Mouse (Mus musculus): Measurements from ENCODE around the gene Plekhg3. TPM values are rescaled to one million over a fixed set of nuclear protein-coding genes. Genes with fewer than 3 reads are reported as not detected.

The Plekhg3 gene
- total RNA-seq, 1 experiment from 2014 or later = 55.2 TPM

DNA sequence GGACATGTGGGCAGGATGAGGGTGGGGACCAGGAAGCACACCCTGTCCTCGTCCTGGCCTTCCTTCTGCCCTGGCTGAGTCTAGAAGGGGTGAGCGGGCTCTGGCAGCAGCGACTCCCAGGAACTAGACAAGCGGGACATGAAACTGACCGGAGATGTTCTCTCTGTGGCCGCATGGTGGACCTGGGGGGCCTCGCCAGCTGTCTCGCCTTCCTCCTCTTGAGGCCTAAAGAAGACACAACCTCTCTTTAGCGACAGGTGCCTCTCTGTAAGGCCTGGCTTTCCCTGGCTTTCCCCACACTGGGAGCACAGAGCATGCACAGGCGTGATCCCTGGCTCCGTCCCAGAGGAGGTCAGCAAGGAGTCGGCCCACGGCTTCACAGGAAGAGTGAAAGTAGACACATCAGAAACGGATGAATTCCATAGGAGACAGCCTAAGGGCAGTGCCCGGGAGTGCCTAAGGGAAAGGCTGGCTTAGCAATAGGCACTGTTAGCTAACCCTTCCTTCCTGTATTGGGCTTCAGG is 66.9 kb downstream of the Plekhg3 start:
- ATAC-seq (replicated peaks; ENCODE audit: insufficient number of reproducible peaks, low FRiP score, low TSS enrichment, poor library complexity, severe bottlenecking) = no peak

DNA sequence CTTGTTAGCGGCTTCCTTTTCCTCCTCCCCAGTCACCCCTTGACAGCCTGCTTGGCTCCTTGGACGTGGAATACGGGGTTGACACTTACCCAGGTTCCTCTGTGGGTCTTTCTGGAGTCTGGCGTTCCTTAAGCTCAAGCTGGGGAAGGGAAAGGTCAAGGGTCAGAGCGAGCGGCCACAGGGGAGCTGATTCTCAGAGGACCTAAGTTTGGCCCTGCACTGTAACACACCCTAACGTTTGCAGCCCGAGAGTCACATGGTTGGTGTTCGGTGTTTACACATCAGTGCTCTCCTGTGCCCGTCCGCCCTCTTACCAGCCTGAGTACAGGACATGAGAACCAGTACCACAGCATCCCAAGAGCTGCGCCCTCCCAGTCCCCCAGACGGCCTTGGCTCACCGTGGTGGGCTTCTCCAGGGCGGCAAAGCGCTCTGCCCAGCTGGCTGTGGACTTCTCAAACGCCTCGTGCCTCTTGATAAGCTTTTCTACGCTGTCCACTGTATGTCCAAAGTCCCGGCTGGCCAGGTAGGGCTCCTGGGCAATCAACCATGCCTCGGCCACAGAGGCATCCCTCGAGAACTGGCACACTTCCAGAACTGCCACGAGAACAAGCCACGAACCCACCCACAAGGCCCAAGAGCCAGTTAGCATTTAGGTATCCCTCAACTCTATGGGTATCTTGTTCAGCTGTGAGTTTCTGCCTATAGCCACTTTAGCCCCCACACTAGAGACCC is 67.7 kb downstream of the Plekhg3 start:
- no peak for ATAC-seq (replicated peaks; ENCODE audit: insufficient number of reproducible peaks, low FRiP score, low TSS enrichment, poor library complexity, severe bottlenecking)

DNA sequence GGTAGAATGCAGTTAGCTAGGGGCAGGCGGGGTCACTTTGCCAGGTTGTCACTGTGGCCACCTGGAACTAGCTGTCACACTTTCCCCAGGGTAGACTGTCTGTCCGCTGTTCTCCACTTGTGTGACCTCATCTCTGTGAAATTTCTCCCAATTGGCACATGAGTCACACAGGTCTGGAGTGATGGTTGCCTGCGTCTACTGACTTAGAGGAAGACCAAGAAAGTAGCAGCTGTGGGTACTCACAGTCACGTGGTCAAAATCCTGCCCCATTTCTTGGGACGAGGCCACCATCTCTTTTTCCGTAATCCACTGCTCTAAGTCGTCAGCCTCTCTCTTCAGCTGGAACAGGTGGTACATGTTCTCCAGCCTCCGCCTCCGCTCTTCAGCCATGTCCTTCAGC is 73.1 kb downstream of the Plekhg3 start:
- no peak for ATAC-seq (replicated peaks; ENCODE audit: insufficient number of reproducible peaks, low FRiP score, low TSS enrichment, poor library complexity, severe bottlenecking)

DNA sequence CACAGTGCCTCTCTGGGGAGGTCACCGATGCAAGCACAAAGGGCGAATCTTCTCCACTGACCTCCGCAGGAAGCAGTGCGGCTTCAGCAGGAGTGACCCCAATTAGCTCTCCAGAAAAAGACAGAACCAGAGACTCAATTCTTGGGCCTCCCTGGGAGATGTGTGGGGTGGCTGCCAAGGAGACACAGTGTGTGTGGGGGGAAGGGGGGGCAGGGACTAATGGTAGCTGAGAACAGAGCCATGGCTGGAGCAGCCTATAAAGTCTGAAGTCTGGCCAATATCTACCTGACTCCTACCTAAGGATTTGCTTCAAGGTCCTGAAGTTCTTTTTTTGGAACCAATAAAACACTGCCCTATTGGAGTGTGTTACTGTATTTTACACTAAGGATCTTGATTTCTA is 73.9 kb downstream of the Plekhg3 start:
- no peak for ATAC-seq (replicated peaks; ENCODE audit: insufficient number of reproducible peaks, low FRiP score, low TSS enrichment, poor library complexity, severe bottlenecking)

DNA sequence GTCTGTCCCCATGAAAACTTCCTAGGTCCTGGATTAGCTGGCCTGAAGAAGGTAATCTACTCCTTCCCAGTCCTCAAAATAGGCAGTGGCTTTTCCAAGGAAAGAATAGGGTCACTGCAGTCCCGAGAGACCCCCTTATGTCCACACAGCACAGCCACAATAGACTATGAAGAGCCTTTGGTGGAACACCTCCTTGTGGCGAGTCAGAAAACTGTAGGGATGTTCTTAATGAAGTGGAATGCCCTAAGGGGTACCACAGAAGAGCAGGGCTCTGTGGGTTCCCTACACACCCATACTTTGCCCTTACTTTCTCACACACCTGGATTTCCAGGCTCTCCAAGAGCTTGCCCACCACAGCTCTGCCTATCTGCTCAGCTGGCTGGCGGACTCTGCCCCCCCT is 75.1 kb downstream of the Plekhg3 start:
- ATAC-seq (replicated peaks; ENCODE audit: insufficient number of reproducible peaks, low FRiP score, low TSS enrichment, poor library complexity, severe bottlenecking) = no peak

DNA sequence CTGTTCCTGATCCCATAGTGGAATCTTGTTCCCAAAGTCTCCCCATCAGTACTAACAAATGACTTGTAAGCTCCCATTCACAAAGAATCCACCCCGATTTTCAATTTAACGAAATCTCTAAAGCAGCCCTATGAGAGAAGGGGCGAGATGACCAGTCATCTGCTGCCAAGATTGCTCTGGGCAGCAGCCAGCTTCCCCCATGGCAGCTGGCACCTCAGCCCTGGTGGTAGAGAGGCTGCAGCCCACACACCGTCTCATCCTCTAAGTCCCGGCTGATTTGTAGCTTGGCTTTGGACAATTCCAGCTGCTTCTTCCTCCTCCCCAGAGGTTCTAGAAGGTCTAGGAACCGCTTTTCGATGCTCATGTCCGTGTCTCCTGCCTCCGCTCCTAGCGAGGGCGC is 77.5 kb downstream of the Plekhg3 start:
- ATAC-seq (replicated peaks; ENCODE audit: insufficient number of reproducible peaks, low FRiP score, low TSS enrichment, poor library complexity, severe bottlenecking) = no peak

DNA sequence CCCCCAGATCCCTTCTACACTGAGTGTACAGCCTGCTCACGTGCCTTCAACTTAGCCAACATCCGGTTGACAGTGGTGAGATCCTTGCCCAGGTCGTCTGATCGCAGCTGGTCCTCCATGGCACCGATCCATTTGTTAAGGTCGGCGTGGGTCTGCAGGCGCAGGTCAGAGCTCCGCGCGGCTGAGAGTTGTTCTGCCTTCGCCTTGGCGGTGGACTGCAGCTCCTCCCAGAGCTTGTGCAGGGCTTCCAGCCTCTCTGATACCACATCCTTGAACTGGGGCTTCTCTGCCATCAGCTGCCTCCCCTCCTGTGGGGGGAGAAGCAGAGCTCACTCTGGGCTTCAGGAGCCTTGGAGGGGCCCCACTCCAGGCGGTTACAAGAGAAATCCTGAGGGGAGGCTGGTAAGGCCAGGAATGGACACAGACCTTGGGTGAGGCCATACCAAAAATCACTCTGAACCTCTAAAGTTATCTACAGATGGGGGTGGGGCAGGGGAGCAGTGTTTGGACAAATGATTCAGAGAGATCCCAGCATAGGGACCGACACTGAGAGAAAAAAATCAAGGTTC is 78.4 kb downstream of the Plekhg3 start:
- no peak for ATAC-seq (replicated peaks; ENCODE audit: insufficient number of reproducible peaks, low FRiP score, low TSS enrichment, poor library complexity, severe bottlenecking)

DNA sequence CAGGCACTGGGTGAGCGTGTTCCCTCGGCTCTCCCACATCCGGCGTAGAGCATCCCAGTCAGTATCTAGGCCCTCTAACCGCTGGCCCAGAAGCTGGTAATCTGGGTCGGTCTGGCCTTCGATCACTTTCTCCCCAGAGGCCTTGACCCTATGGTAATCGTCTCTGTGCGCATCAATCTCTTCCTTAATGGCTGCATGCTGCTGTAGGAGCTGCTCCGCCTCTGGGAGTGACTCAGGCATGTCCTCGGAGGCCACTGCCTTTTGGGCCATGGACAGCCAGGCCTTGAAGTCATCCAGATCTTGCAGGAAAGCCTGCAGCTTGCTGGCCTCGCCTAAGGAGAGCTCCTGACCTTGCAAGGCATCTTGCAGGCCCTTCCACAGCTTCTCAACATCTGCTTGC is 81.9 kb downstream of the Plekhg3 start:
- ATAC-seq (replicated peaks; ENCODE audit: insufficient number of reproducible peaks, low FRiP score, low TSS enrichment, poor library complexity, severe bottlenecking) = no peak

DNA sequence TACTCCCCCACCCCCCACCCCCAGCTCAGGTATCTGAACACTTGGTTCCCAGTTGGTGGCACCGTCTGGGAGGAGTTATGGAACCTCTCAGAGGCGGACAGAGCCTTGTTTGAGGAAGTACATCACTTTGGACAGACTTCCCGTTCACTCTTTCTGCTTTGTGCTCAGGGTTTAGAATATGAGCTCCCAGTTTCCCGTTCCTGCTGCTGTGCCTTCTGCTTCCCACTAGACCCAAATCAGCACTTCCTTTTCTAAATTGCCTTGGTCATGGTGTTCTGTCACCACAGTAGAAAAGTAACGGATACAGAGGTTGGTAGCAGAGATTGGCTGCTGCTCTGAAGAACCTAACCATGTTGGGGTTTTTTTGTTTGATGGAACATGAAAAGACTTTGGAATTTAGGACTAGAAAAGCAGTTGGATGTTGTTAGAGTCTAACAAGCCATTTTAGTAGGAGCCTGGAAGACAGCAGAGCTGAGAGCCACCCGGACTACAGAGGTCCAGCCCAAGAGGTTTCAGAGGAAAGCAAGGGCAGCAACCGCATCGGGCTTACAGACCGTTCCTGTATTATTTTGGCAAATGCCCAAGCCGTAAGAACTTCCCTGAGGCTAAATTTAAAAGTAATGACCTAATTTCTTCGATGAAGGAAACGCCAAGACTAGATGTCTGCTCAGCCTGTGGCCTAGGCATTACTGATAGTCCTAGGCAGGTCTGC is 84.3 kb downstream of the Plekhg3 start:
- ATAC-seq (replicated peaks; ENCODE audit: insufficient number of reproducible peaks, low FRiP score, low TSS enrichment, poor library complexity, severe bottlenecking) = peak; percentile 71

DNA sequence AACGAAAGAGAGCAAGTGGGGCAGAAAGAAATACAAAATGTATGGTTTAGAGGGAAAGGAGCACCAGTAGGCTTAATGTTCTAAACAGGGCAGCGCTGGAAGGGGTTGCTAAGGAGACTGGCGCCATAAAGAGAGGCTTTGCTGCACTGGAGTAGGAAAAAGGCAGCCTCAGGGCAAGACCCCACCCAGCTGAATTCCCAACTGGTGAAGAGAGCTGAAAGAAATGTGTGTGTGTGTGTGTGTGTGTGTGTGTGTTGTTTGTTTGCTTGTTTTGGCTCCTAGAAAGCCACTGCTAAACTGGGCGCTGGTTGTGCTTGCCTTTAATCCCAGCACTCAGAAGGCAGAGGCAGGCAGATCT is 84.9 kb downstream of the Plekhg3 start:
- ATAC-seq (replicated peaks; ENCODE audit: insufficient number of reproducible peaks, low FRiP score, low TSS enrichment, poor library complexity, severe bottlenecking) = no peak

DNA sequence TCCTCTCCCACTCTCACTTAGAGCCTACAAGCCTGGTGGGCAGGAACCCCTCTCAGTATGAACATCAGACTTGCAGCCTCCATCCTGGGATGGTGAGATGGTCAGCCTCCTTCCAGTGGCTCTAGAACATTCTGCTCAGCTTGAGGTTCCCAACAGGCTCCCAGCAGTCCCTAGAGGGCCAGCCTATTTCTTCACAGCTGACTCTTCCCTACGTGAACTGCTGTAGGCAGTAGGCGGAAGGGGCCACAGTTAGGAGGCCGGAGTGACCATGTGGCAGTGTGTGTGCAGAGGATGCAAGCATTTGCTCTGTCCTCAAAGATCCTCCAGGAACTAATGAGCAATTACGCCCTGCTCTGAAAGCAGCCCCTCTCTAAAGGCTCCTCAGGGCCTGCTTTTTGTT is 87.5 kb downstream of the Plekhg3 start:
- no peak for ATAC-seq (replicated peaks; ENCODE audit: insufficient number of reproducible peaks, low FRiP score, low TSS enrichment, poor library complexity, severe bottlenecking)

DNA sequence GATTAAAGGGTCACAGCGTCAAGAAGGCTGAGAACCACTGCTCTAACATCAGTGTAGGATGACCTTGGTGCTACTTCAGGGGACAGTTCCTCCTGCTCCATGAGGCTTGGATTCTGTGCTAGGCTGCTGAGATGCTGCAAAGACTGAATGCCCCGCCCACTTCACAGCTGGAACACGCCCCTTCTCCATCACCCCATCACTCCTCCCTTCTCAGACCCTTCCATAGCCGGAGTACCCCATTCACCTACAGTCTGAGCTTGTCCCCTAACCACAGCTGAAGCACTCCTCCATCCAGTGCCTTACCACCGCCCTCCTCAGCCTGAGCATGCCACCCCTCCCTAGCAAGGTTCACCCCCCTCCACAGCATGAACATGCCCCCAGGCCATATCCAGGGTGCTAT is 89.2 kb downstream of the Plekhg3 start:
- ATAC-seq (replicated peaks; ENCODE audit: insufficient number of reproducible peaks, low FRiP score, low TSS enrichment, poor library complexity, severe bottlenecking) = no peak

DNA sequence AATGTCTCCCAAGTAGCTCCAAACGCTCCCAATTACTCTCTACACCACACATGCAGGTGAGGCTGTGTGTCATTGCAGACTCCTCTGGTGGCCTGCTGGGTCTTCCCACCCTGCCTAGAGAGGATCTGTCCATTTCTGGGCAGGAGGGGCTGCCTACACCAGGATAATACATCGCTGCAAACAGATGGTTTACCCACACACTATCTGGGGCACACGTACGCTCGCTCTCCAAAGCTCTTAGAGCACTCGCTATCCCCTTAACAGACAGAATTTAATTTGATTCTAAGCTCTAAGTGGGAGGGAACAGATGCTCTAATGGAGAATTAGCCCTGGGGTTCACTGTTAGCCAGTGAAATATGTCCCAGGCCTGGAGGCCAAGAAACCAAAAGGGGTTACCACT is 92.7 kb downstream of the Plekhg3 start:
- no peak for ATAC-seq (replicated peaks; ENCODE audit: insufficient number of reproducible peaks, low FRiP score, low TSS enrichment, poor library complexity, severe bottlenecking)

Other genes starting within 250 kb of the Plekhg3 start
- gene Akap5, start 206.0 kb upstream of the Plekhg3 start, total RNA-seq (2017) = 0.10 to 1.3 TPM (median 0.32 TPM) in 3 replicates
- 6.7 to 16.7 TPM (median 15.7 TPM) in 3 replicates for gene Zbtb25, start 161.3 kb upstream of the Plekhg3 start, total RNA-seq (2017)
- 17.2 to 22.9 TPM (median 19.8 TPM) in 3 replicates for gene Zbtb1, start 160.6 kb upstream of the Plekhg3 start, total RNA-seq (2017)
- gene Hspa2, start 126.7 kb upstream of the Plekhg3 start, total RNA-seq (2017) = 9.5 to 14.7 TPM (median 11.9 TPM) in 3 replicates
- gene Ppp1r36, start 113.4 kb upstream of the Plekhg3 start, total RNA-seq (2017) = 1.9 TPM in 1 of 3 replicates, not detected in the others
- gene Sptb, start 179.7 kb downstream of the Plekhg3 start, total RNA-seq (2017) = 0.76 to 1.3 TPM (median 0.85 TPM) in 3 replicates
- gene Churc1, start 234.6 kb downstream of the Plekhg3 start, total RNA-seq (2017) = 42.5 to 61.0 TPM (median 52.8 TPM) in 3 replicates
- 1.4 to 8.8 TPM (median 6.4 TPM) in 3 replicates for gene Fntb, start 234.7 kb downstream of the Plekhg3 start, total RNA-seq (2017)

All from monocyte, adult 5-6 weeks (primary cell).